Mouse (Mus musculus) stomach, embryonic 14.5 days (tissue): ENCODE measurements around the gene Hoxb8. TPM values are rescaled to one million over a fixed set of nuclear protein-coding genes. Genes with fewer than 3 reads are reported as not detected.

ENCODE experiments used
- ATAC-seq: fragments of 200-750 bp; cut with Nextera tagmentation; 2 replicates; pipeline ENCODE4 v1.8.0; 2017; ENCODE audit warnings: low read depth, moderate TSS enrichment; ENCODE audit not compliant: insufficient number of reproducible peaks, insufficient read depth, low FRiP score
- H3K27ac ChIP-seq: fragments of 300-500 bp; sonication (generic); 2 replicates; pipeline ENCODE4 v1.5.1; 2014; ENCODE audit warnings: mild to moderate bottlenecking, low read length, moderate library complexity, mixed read lengths
- H3K27me3 ChIP-seq: fragments of 300-500 bp; sonication (generic); 2 replicates; pipeline ENCODE4 v1.6.1; 2014; ENCODE audit warnings: low read length, control low read depth, mixed read lengths; ENCODE audit not compliant: control insufficient read depth, insufficient read depth
- H3K36me3 ChIP-seq: fragments of 300-500 bp; sonication (generic); 2 replicates; pipeline ENCODE4 v1.6.1; 2014; ENCODE audit warnings: mild to moderate bottlenecking, control low read depth, low read length, moderate library complexity, mixed read lengths; ENCODE audit not compliant: control insufficient read depth, insufficient read depth
- H3K4me1 ChIP-seq: fragments of 300-500 bp; sonication (generic); 2 replicates; pipeline ENCODE4 v1.6.1; 2014; ENCODE audit warnings: low read length, control low read depth, mixed read lengths; ENCODE audit not compliant: control insufficient read depth, insufficient read depth
- H3K4me2 ChIP-seq: fragments of 300-500 bp; sonication (generic); replicated peaks from 2 replicates; pipeline ENCODE4 v1.6.1; 2014; ENCODE audit warnings: low read depth, low read length, control low read depth
- H3K4me3 ChIP-seq: fragments of 300-500 bp; sonication (generic); 2 replicates; pipeline ENCODE4 v1.5.1; 2014; ENCODE audit warnings: low read depth, low read length, control low read depth
- H3K9ac ChIP-seq: fragments of 300-500 bp; sonication (generic); replicated peaks from 2 replicates; pipeline ENCODE4 v1.6.1; 2014; ENCODE audit warnings: low read depth, mild to moderate bottlenecking, control low read depth, low read length, moderate library complexity, mixed read lengths
- H3K9me3 ChIP-seq: fragments of 300-500 bp; sonication (generic); 2 replicates; pipeline ENCODE4 v1.6.1; 2016; ENCODE audit warnings: low read depth, low read length, control low read depth; ENCODE audit not compliant: control insufficient read depth
- WGBS: fragments of 180-500 bp; shearing (Covaris S2); extraction: QIAGEN DNeasy Blood & Tissue Kit; methylation state at CpG from one replicate; pipeline ENCODE4 v1.1.7; 2014; 5-methylcytosine and 5-hydroxymethylcytosine counted together
- polyA plus RNA-seq: library from polyadenylated mRNA; unstranded; fragments of >200 nt; fragmentation: Nextera tagmentation; extraction: Ambion mirVana; gene quantifications from 2 replicates; pipeline ENCODE4 v1.2.1, GENCODE M21; 2014

Gene Hoxb8
- polyA plus RNA-seq, 1 experiment from 2014 or later = 2.3 TPM

DNA sequence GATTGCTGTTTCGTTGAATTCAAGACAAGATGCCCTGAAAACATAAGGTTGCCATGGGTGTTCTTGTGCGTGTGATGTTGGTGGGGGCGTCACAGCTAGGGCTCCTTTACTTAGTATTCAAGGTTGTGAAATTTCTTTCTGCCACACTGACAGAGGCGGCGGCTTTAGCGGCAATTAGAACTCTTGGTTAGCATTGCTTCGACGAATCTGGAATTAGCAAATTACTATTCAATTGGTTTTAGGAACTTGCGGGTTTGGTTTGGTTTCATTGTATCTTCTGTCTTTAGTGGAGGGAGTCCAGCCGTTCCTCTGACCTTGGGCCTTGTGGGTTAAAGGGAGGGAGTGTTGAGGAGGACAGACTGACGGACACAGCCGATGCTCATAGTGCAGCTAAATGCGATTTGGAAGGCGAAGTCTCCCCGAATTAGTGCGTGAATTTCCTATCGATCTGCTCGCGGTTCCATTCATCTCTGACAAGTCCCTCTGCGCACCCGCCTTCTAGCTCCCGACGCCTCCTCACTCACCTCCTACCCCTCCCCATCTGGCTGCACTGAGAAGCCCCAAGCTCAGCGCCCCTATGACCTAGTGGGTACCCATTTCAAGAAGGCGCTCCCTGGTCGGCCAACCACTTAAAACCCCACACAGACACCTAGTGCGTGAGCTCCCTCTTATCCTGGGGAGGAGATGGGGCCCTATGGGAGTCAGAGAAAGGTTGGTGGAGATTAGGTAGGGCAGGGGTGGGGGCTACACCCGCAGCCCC, 36.1 kb downstream of the Hoxb8 start, which contains the start of gene Hoxb4:
Gene Hoxb4, plus strand, starts transcription at position 660 of the 760 bp plus-strand sequence.
- Histone ChIP-seq H3K4me1 (peaks cover 28% of the 10 kb centered on the region), H3K4me2 (peak within 1 kb of the TSS; percentile 95), H3K36me3 (peaks cover 3% of the 10 kb centered on the region; the same call in 1 of the 2 replicates), H3K9ac (peak within 1 kb of the TSS; percentile 96), H3K4me3 (peak within 1 kb of the TSS; percentile 70), H3K9me3 (no peaks in the 10 kb centered on the region), H3K27me3 (no peaks in the 10 kb centered on the region), H3K27ac (peak within 1 kb of the TSS; percentile 100)
- WGBS = 7% methylated on average over 28 of the region's 28 CpGs
- ATAC-seq = peak; percentile 11; the same call in 1 of the 2 replicates

- Histone ChIP-seq H3K4me1 (peaks cover 22% of the 10 kb centered on the region), H3K4me2 (peak overlapping the region; percentile 95), H3K27me3 (no peaks in the 10 kb centered on the region), H3K36me3 (peaks cover 3% of the 10 kb centered on the region; the same call in 1 of the 2 replicates), H3K9me3 (no peaks in the 10 kb centered on the region), H3K4me3 (peak overlapping the region; percentile 70), H3K27ac (peak overlapping the region; percentile 100), H3K9ac (peak overlapping the region; percentile 96)
- under 1% methylated on average over 39 of the region's 45 CpGs for WGBS
- ATAC-seq = peak; percentile 85
These were observed 36.8 kb downstream of the Hoxb8 start for GRCm38 (mm10) chr11:96318368-96319070.

DNA sequence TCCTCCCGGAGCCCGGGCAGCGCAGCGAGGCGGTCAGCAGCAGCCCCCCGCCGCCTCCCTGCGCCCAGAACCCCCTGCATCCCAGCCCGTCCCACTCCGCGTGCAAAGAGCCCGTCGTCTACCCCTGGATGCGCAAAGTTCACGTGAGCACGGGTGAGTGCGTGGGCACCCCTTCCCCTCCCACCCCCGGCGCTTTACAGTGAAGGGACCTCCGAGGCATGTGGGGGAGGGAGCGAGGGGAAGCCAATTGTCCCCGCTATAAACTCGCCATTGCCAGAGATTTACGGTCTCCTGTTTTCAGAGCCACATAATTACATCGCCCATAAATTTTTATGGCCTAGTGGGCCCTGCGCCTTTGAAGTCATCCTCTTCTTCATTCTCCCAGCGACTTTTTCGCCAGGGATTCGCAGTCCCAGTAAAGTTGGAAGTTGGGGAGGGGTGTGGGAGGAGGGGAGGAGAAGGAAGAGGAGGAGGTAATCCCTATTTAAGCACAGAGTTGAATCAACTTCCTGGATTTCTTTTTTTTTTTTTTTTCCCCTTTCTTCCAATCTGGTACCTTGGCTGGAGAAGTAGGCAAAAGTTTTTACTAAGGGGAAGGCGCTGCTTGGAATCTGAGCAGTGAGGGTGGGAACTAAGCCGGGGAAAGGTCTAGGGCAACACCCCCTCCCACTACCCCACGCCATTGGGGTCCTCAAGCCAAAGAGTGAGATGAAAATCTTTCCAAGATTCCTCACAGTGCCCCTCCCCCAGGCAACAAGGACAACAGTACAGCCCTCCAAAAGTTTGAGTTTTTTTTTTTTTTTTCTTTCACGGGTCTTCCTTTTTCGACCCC, 37.6 kb downstream of the Hoxb8 start:
- no peak; the same call in 1 of the 2 replicates for ATAC-seq
- peak overlapping the region; percentile 70 for H3K4me3 ChIP-seq
- H3K27me3 ChIP-seq = no peaks in the 10 kb centered on the region
- H3K27ac ChIP-seq = peak overlapping the region; percentile 100
- peaks cover 3% of the 10 kb centered on the region; the same call in 1 of the 2 replicates for H3K36me3 ChIP-seq
- H3K4me2 ChIP-seq = peak overlapping the region; percentile 95
- H3K9ac ChIP-seq = peak overlapping the region; percentile 96
- no peaks in the 10 kb centered on the region for H3K9me3 ChIP-seq
- under 1% methylated on average over 25 of the region's 34 CpGs for WGBS
- H3K4me1 ChIP-seq = peaks cover 16% of the 10 kb centered on the region

- ATAC-seq = no peak
- peak overlapping the region; percentile 95 for H3K4me2 ChIP-seq
- H3K36me3 ChIP-seq = peaks cover 3% of the 10 kb centered on the region; the same call in 1 of the 2 replicates
- H3K9ac ChIP-seq = peak overlapping the region; percentile 96
- 1% methylated on average over 29 of the region's 29 CpGs for WGBS
- peak overlapping the region; percentile 70 for H3K4me3 ChIP-seq
- H3K27me3 ChIP-seq = no peaks in the 10 kb centered on the region
- no peaks in the 10 kb centered on the region for H3K9me3 ChIP-seq
- peak overlapping the region; percentile 100 for H3K27ac ChIP-seq
- peaks cover 15% of the 10 kb centered on the region for H3K4me1 ChIP-seq
These were observed 38.2 kb downstream of the Hoxb8 start for GRCm38 (mm10) chr11:96319910-96320309.

- 5% methylated on average over 17 of the region's 17 CpGs for WGBS
- ATAC-seq = no peak
- Histone ChIP-seq H3K9ac (peak overlapping the region; percentile 96), H3K4me3 (peak overlapping the region; percentile 70), H3K4me1 (peaks cover 12% of the 10 kb centered on the region), H3K27me3 (no peaks in the 10 kb centered on the region), H3K27ac (peak overlapping the region; percentile 100), H3K9me3 (no peaks in the 10 kb centered on the region), H3K4me2 (peak overlapping the region; percentile 95), H3K36me3 (peaks cover 3% of the 10 kb centered on the region; the same call in 1 of the 2 replicates)
These were observed 39.0 kb downstream of the Hoxb8 start for GRCm38 (mm10) chr11:96320688-96321087.

DNA sequence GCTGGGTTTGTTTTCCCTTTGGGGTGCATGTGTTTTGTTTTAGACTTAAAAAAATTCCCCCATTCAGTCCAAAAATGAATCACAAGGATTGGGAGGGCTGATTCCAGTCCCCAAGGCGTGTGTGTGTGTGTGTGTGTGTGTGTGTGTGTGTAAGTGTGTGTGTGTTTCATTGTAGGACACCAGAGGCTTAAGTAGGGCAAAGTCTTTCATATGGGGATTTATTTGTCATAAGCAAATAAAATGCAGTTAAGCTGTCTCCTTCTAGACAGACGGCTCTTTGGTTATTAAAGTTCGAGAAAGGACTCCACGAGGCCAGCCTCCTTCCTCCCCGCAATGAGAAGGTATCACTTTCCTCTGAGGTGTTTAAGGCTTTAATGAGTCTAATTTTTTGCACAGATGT, 40.1 kb downstream of the Hoxb8 start:
- WGBS = 8% methylated on average over 5 of the region's 5 CpGs
- no peaks in the 10 kb centered on the region for H3K9me3 ChIP-seq
- ATAC-seq = no peak
- H3K4me2 ChIP-seq = peak overlapping the region; percentile 95
- peaks cover 3% of the 10 kb centered on the region; the same call in 1 of the 2 replicates for H3K36me3 ChIP-seq
- H3K9ac ChIP-seq = peak overlapping the region; percentile 96
- H3K27ac ChIP-seq = peak overlapping the region; percentile 100
- H3K4me3 ChIP-seq = peak overlapping the region; percentile 70
- H3K4me1 ChIP-seq = peaks cover 8% of the 10 kb centered on the region
- H3K27me3 ChIP-seq = no peaks in the 10 kb centered on the region

DNA sequence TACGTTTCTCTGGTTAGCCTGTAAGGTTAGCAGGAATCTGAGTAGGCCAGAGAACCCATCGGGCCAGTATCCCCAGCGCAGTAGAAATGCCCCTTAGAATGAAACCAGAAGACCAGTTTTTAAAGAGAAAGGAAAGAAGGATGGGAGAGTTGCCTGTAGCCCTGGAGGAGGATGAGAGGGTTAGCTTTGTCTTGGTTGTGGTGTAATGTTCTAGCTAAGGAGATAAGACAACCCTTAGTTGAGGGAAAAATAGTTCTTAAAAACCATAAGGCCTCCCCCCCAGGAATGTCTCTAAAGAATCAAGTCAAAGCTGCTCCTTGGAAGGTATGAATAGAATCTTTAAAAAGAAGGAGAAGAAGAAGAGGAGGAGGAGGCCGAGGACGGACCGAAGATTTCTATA, 41.0 kb downstream of the Hoxb8 start:
- no peaks in the 10 kb centered on the region for H3K27me3 ChIP-seq
- H3K9ac ChIP-seq = peak overlapping the region; percentile 96
- no peaks in the 10 kb centered on the region for H3K9me3 ChIP-seq
- H3K4me2 ChIP-seq = peak overlapping the region; percentile 95
- whole genome bisulfite sequencing = 9% methylated on average over 6 of the region's 6 CpGs
- peak overlapping the region; percentile 100 for H3K27ac ChIP-seq
- peak overlapping the region; percentile 70 for H3K4me3 ChIP-seq
- H3K36me3 ChIP-seq = peaks cover 5% of the 10 kb centered on the region; the same call in 1 of the 2 replicates
- H3K4me1 ChIP-seq = peaks cover 16% of the 10 kb centered on the region
- ATAC-seq = no peak

- Histone ChIP-seq H3K4me2 (peak within 1 kb of the TSS; percentile 95), H3K27me3 (no peaks in the 10 kb centered on the region), H3K4me1 (peaks cover 18% of the 10 kb centered on the region), H3K36me3 (peaks cover 5% of the 10 kb centered on the region; the same call in 1 of the 2 replicates), H3K4me3 (peak within 1 kb of the TSS; percentile 70), H3K27ac (peak within 1 kb of the TSS; percentile 100), H3K9me3 (no peaks in the 10 kb centered on the region), H3K9ac (peak within 1 kb of the TSS; percentile 96)
- WGBS = 8% methylated on average over 10 of the region's 10 CpGs
- no peak for ATAC-seq
These were observed 41.4 kb downstream of the Hoxb8 start, which contains the start of gene Hoxb3 for GRCm38 (mm10) chr11:96323154-96323553. Gene Hoxb3, plus strand, starts transcription at chr11:96323326.
